In genomic region chr5:114163117-114163696, GRCm38 (mm10) we compare ENCODE assay signal across 12 mouse cellular contexts. TPM values are rescaled to one million over a fixed set of nuclear protein-coding genes. Genes with fewer than 3 reads are reported as not detected.
DNase-seq lines count a peak whose midpoint lies in the region; TF ChIP-seq lines count a peak whose summit lies in the region.
"Had no signal": no experiment of that assay in that cellular context is flagged by ENCODE, and none has a peak within 500 bp of the region (broad histone marks: within the 10 kb centered on the region; RNA-seq: fewer than 3 reads in every experiment).

No protein-coding gene starts in this region.

- H3K27ac ChIP-seq in heart, adult 2 months: peak overlapping the region; percentile 54; the same call in 1 of the 2 replicates
- H3K27ac ChIP-seq: embryonic facial prominence, embryonic 12.5 days; heart, embryonic 15.5 days; hindbrain, embryonic 12.5 days had no signal

- no peak overlapping the region for H3K4me3 ChIP-seq in heart, adult 2 months
- H3K4me3 ChIP-seq: embryonic facial prominence, embryonic 12.5 days; heart, embryonic 15.5 days; hindbrain, embryonic 12.5 days had no signal

- H3K79me2 ChIP-seq in heart, adult 2 months (replicated peaks; ENCODE audit: control insufficient read depth, insufficient read depth, low read length): no peaks in the 10 kb centered on the region

- intact Hi-C loops in heart, adult 2 months (cut with DNase I): no loop called here

- H3K36me3 ChIP-seq in heart, adult 2 months (ENCODE audit: control insufficient read depth, insufficient read depth, low read length): peaks cover 3% of the 10 kb centered on the region; the same call in 1 of the 2 replicates
- H3K36me3 ChIP-seq: embryonic facial prominence, embryonic 12.5 days; hindbrain, embryonic 12.5 days had no signal

- WGBS in heart, adult 2 months: 28% methylated on average over 6 of the region's 6 CpGs

- no peaks in the 10 kb centered on the region for H3K27me3 ChIP-seq in heart, adult 2 months (ENCODE audit: control insufficient read depth, insufficient read depth, low read length)
- H3K27me3 ChIP-seq: embryonic facial prominence, embryonic 12.5 days; heart, embryonic 15.5 days; hindbrain, embryonic 12.5 days had no signal

- no peak overlapping the region for H3K9ac ChIP-seq in heart, adult 2 months (ENCODE audit: low read depth, low read length)
- H3K9ac ChIP-seq: embryonic facial prominence, embryonic 12.5 days; heart, embryonic 15.5 days; hindbrain, embryonic 12.5 days had no signal

- TF ChIP-seq POLR2A in heart, adult 2 months (IDR thresholded peaks at IDR 0.05; ENCODE audit: insufficient read depth, low read depth, low read length): no peak

- no peak for TF ChIP-seq CTCF in heart, adult 2 months (IDR thresholded peaks at IDR 0.05)

- peaks cover 5% of the 10 kb centered on the region for H3K4me1 ChIP-seq in heart, adult 2 months (ENCODE audit: control insufficient read depth, insufficient read depth, low read length)
- H3K4me1 ChIP-seq: embryonic facial prominence, embryonic 12.5 days; hindbrain, embryonic 12.5 days had no signal

- DNase-seq in heart, adult 2 months: no peak
- no peak for DNase-seq in heart, adult 11 months
- peak; percentile 37 to 56 for DNase-seq in right cerebral cortex, adult 2 months (ENCODE audit: low spot score in 2 of 2)
- no peak for DNase-seq in right cerebral cortex, postnatal 4 days
- peak; percentile 42 for DNase-seq in layer of hippocampus, adult 9-11 months
- no peak for DNase-seq in yolk sac, embryonic 10.5 days (ENCODE audit: low spot score)
- DNase-seq in retina, embryonic 14.5 days (ENCODE audit: low spot score): no peak
- DNase-seq: cerebellum, postnatal 36 days; thymus, adult 18-20 months had no signal

- no peak for TF ChIP-seq EP300 in heart, adult 2 months (IDR thresholded peaks at IDR 0.05; ENCODE audit: insufficient read depth, low read depth, low read length)

RNA-seq across cellular contexts. Expression of gene Acacb, which starts 16.9 kb away (rescaled TPM):
- 100 to 1,000 TPM; 205 to 251 TPM for total RNA-seq in heart, adult 2 months (2021)
- polyA plus RNA-seq in heart, adult 2 months (2012; rRNA removed): 105 and 141 TPM in 2 replicates

RNA-seq across cellular contexts. Expression of gene Ung, which starts 33.0 kb away (rescaled TPM):
- 10 to 100 TPM; 27.1 to 32.1 TPM for total RNA-seq in heart, adult 2 months (2021)
- 24.4 and 28.3 TPM in 2 replicates for polyA plus RNA-seq in heart, adult 2 months (2012; rRNA removed)

RNA-seq across cellular contexts. Expression of gene Alkbh2, which starts 35.2 kb away (rescaled TPM):
- 1 to 10 TPM; 1.6 to 2.0 TPM for total RNA-seq in heart, adult 2 months (2021)
- polyA plus RNA-seq in heart, adult 2 months (2012; rRNA removed): 3.0 and 3.1 TPM in 2 replicates

Comparison
In these comparisons a context has a peak if more than half of its experiments do, and no peak if none do; other contexts are left out.
1. DNase-seq: peak in right cerebral cortex, adult 2 months (2 of 2) and layer of hippocampus, adult 9-11 months (single experiment); none in heart, adult 2 months (0 of 2), heart, adult 11 months (single experiment), right cerebral cortex, postnatal 4 days (single experiment), yolk sac, embryonic 10.5 days (single experiment) and retina, embryonic 14.5 days (single experiment).